8 mouse cellular contexts compared by ENCODE assay signal in the genomic region with DNA sequence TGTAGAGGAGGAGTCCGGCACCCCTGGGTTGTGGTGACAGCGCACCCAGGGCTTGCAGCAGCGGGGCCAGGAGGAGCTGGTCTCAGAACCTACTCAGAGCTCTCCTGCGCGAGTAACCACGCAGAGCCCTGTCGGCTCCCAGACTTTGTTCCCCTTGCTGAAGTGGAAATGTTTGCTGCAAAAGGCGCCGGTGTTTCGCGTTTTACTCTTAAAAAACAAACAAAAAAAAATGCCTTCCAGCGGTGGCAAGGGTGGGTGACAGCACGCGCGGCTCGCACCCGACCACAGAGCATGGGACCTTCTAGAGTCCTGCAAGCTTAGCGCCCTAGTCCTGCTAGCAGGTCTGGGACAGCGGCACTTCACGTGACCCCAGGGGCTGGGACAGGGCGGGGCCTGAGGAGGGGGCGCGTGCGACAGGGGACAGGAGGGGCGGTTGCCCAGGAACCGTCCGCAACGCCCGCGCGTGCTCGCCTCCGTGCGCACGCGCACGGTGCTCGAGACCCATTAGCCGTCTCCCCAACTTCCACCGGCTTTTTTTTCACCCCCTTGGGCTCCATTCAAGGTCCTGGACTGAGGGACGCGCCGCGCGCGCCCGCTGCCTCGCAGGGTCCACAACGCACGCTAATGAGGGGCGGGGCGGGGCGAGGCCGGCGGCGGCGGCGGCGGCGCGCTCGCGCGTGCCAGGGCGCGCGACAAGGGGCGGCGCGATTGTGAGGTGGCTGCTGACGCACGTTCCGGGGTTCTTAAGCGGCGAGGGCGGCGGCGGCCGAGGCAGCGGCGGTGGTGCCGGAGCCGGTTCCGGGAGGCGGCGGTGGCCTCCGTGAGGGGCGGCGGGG. TPM values are rescaled to one million over a fixed set of nuclear protein-coding genes. Genes with fewer than 3 reads are reported as not detected.
DNase-seq lines count a peak whose midpoint lies in the region; ATAC-seq and TF ChIP-seq lines count a peak whose summit lies in the region.

Cpeb2 (plus strand) TSS at position 691 of the 836 bp plus-strand sequence.

- peaks cover 17% of the 10 kb centered on the region for H3K4me1 ChIP-seq in forebrain, embryonic 10.5 days
- H3K4me1 ChIP-seq in heart, embryonic 15.5 days (replicated peaks) = no peaks in the 10 kb centered on the region; the same call in 1 of the 2 replicates
- H3K4me1 ChIP-seq in liver, embryonic 14.5 days (replicated peaks; ENCODE audit: control insufficient read depth in 2 of 2, insufficient read depth in 2 of 2, low read length in 1 of 2) = no peaks in the 10 kb centered on the region; a peak in 1 of 4 replicates
- no peaks in the 10 kb centered on the region for H3K4me1 ChIP-seq in neural tube, embryonic 11.5 days (ENCODE audit: control insufficient read depth, insufficient read depth, low read length)
- no peaks in the 10 kb centered on the region for H3K4me1 ChIP-seq in stomach, postnatal 0 days (replicated peaks; ENCODE audit: control insufficient read depth, insufficient read depth)

- peak; percentile 100 for TF ChIP-seq POLR2A in brain, embryonic 14.5 days (IDR thresholded peaks at IDR 0.05; ENCODE audit: borderline replicate concordance, extremely low read depth, insufficient read depth, insufficient read length, poor library complexity, severe bottlenecking)

- peak; percentile 91 for DNase-seq in CD4-positive helper T cell, adult 2 months (ENCODE audit: low read depth, low spot score)
- peak; percentile 97 for DNase-seq in brain, embryonic 14.5 days (ENCODE audit: low read depth)
- peak; percentile 89 for DNase-seq in forebrain, embryonic 10.5 days (ENCODE audit: extremely low spot score, low spot score)
- DNase-seq in kidney, postnatal 25 days = peak; percentile 96 to 98
- peak; percentile 55 to 60 (median 60) for DNase-seq in liver, embryonic 14.5 days (ENCODE audit: low read depth in 3 of 3, low spot score in 3 of 3)
- peak; percentile 95 for DNase-seq in neural tube, embryonic 11.5 days (ENCODE audit: low spot score)
- peak; percentile 96 for DNase-seq in stomach, postnatal 0 days (ENCODE audit: low spot score)

- no peaks in the 10 kb centered on the region for H3K36me3 ChIP-seq in forebrain, embryonic 10.5 days (replicated peaks)
- no peaks in the 10 kb centered on the region for H3K36me3 ChIP-seq in heart, embryonic 15.5 days
- H3K36me3 ChIP-seq in liver, embryonic 14.5 days (replicated peaks; ENCODE audit: control insufficient read depth, insufficient read depth, low read depth) = no peaks in the 10 kb centered on the region
- H3K36me3 ChIP-seq in neural tube, embryonic 11.5 days (ENCODE audit: control insufficient read depth, insufficient read depth, low read length) = no peaks in the 10 kb centered on the region
- no peaks in the 10 kb centered on the region for H3K36me3 ChIP-seq in stomach, postnatal 0 days (ENCODE audit: control insufficient read depth, insufficient read depth, low read length)

- peak within 1 kb of the TSS; percentile 93 for H3K27ac ChIP-seq in forebrain, embryonic 10.5 days
- H3K27ac ChIP-seq in heart, embryonic 15.5 days = peak within 1 kb of the TSS; percentile 99
- peak within 1 kb of the TSS; percentile 75 for H3K27ac ChIP-seq in liver, embryonic 14.5 days
- peak within 1 kb of the TSS; percentile 96 for H3K27ac ChIP-seq in neural tube, embryonic 11.5 days (ENCODE audit: low read depth, low read length)
- peak within 1 kb of the TSS; percentile 99 for H3K27ac ChIP-seq in stomach, postnatal 0 days (replicated peaks)

- H3K9me3 ChIP-seq in forebrain, embryonic 10.5 days = no peaks in the 10 kb centered on the region
- H3K9me3 ChIP-seq in heart, embryonic 15.5 days (replicated peaks) = no peaks in the 10 kb centered on the region
- H3K9me3 ChIP-seq in liver, embryonic 14.5 days (ENCODE audit: control insufficient read depth, low read length) = no peaks in the 10 kb centered on the region
- no peaks in the 10 kb centered on the region for H3K9me3 ChIP-seq in neural tube, embryonic 11.5 days (ENCODE audit: control insufficient read depth, low read length)
- no peaks in the 10 kb centered on the region for H3K9me3 ChIP-seq in stomach, postnatal 0 days (ENCODE audit: control insufficient read depth, low read length)

- no peak for TF ChIP-seq EP300 in liver, embryonic 14.5 days (IDR thresholded peaks at IDR 0.05; ENCODE audit: low read depth)
- TF ChIP-seq EP300 in stomach, postnatal 0 days (optimal IDR thresholded peaks at IDR 0.05) = no peak

- ATAC-seq in heart, embryonic 15.5 days (replicated peaks; ENCODE audit: insufficient number of reproducible peaks, insufficient read depth, low FRiP score, low read depth) = peak; percentile 94
- ATAC-seq in liver, embryonic 14.5 days (ENCODE audit: insufficient read depth) = peak; percentile 77
- peak; percentile 92 for ATAC-seq in neural tube, embryonic 11.5 days (ENCODE audit: insufficient read depth, low FRiP score, low TSS enrichment)
- ATAC-seq in stomach, postnatal 0 days (ENCODE audit: low FRiP score, low TSS enrichment) = peak; percentile 89

- WGBS in forebrain, embryonic 10.5 days = under 1% methylated on average over 89 of the region's 89 CpGs
- WGBS in heart, embryonic 15.5 days = under 1% methylated on average over 89 of the region's 89 CpGs
- under 1% methylated on average over 54 of the region's 89 CpGs for WGBS in liver, embryonic 14.5 days (ENCODE audit: insufficient replicate concordance)
- under 1% methylated on average over 85 of the region's 89 CpGs for WGBS in neural tube, embryonic 11.5 days
- under 1% methylated on average over 79 of the region's 89 CpGs for WGBS in stomach, postnatal 0 days

- no peak for TF ChIP-seq CTCF in brain, embryonic 14.5 days (IDR thresholded peaks at IDR 0.05; ENCODE audit: borderline replicate concordance, extremely low read depth, insufficient read depth, insufficient read length)
- no peak for TF ChIP-seq CTCF in liver, embryonic 14.5 days (IDR thresholded peaks at IDR 0.05; ENCODE audit: low read depth)
- TF ChIP-seq CTCF in stomach, postnatal 0 days (IDR thresholded peaks at IDR 0.05; ENCODE audit: low read depth) = no peak; the same call in 1 of the 2 replicates

- peak within 1 kb of the TSS; percentile 100 for H3K9ac ChIP-seq in heart, embryonic 15.5 days
- peak within 1 kb of the TSS; percentile 69 for H3K9ac ChIP-seq in liver, embryonic 14.5 days (replicated peaks)
- H3K9ac ChIP-seq in neural tube, embryonic 11.5 days (ENCODE audit: low read length) = peak within 1 kb of the TSS; percentile 90
- H3K9ac ChIP-seq in stomach, postnatal 0 days (ENCODE audit: low read length) = peak within 1 kb of the TSS; percentile 96

- H3K4me2 ChIP-seq in heart, embryonic 15.5 days = peak within 1 kb of the TSS; percentile 75
- H3K4me2 ChIP-seq in liver, embryonic 14.5 days (ENCODE audit: low read depth) = peak within 1 kb of the TSS; percentile 83
- peak within 1 kb of the TSS; percentile 86 for H3K4me2 ChIP-seq in neural tube, embryonic 11.5 days (ENCODE audit: low read depth)
- H3K4me2 ChIP-seq in stomach, postnatal 0 days (replicated peaks; ENCODE audit: low read depth) = peak within 1 kb of the TSS; percentile 85

- H3K4me3 ChIP-seq in forebrain, embryonic 10.5 days = peak within 1 kb of the TSS; percentile 81
- peak within 1 kb of the TSS; percentile 99 for H3K4me3 ChIP-seq in heart, embryonic 15.5 days
- peak within 1 kb of the TSS; percentile 58 to 76 for H3K4me3 ChIP-seq in liver, embryonic 14.5 days (ENCODE audit: insufficient read depth in 1 of 2, low read depth in 2 of 2, low read length in 2 of 2)
- H3K4me3 ChIP-seq in neural tube, embryonic 11.5 days (ENCODE audit: low read depth, low read length) = peak within 1 kb of the TSS; percentile 89
- H3K4me3 ChIP-seq in stomach, postnatal 0 days (ENCODE audit: low read depth, low read length) = peak within 1 kb of the TSS; percentile 93

- H3K27me3 ChIP-seq in forebrain, embryonic 10.5 days (ENCODE audit: poor library complexity, severe bottlenecking) = peaks cover 47% of the 10 kb centered on the region
- H3K27me3 ChIP-seq in heart, embryonic 15.5 days = no peaks in the 10 kb centered on the region
- H3K27me3 ChIP-seq in liver, embryonic 14.5 days (ENCODE audit: control insufficient read depth, insufficient read depth, low read length) = peaks cover 38% of the 10 kb centered on the region
- no peaks in the 10 kb centered on the region for H3K27me3 ChIP-seq in neural tube, embryonic 11.5 days (ENCODE audit: control insufficient read depth, insufficient read depth, low read length)
- H3K27me3 ChIP-seq in stomach, postnatal 0 days (ENCODE audit: control insufficient read depth, insufficient read depth, low read length) = no peaks in the 10 kb centered on the region

RNA-seq across cellular contexts. Expression of gene Cpeb2, which starts in this region (rescaled TPM):
- 22.5 and 36.3 TPM in 2 replicates for polyA plus RNA-seq in brain, embryonic 14.5 days (2012; rRNA removed)
- 0.69 and 1.1 TPM in 2 replicates for polyA plus RNA-seq in forebrain, embryonic 10.5 days (2016; fragmentation: Nextera tagmentation; extraction: Ambion mirVana)
- polyA plus RNA-seq in heart, embryonic 15.5 days (2015; fragmentation: Nextera tagmentation; extraction: Ambion mirVana) = 4.0 and 5.2 TPM in 2 replicates
- polyA plus RNA-seq in liver, embryonic 14.5 days (2012; rRNA removed) = 0.97 and 1.1 TPM in 2 replicates
- polyA plus RNA-seq in liver, embryonic 14.5 days (2014; fragmentation: Nextera tagmentation; extraction: Ambion mirVana) = 0.82 and 0.86 TPM in 2 replicates
- polyA plus RNA-seq in neural tube, embryonic 11.5 days (2014; fragmentation: Nextera tagmentation; extraction: Ambion mirVana) = 5.2 and 6.9 TPM in 2 replicates
- polyA plus RNA-seq in stomach, postnatal 0 days (2015; fragmentation: Nextera tagmentation; extraction: Ambion mirVana) = 7.2 and 7.3 TPM in 2 replicates

Comparison
In these comparisons a context has a peak if more than half of its experiments do, and no peak if none do; other contexts are left out.
1. Peak in every context shown above with its lines: DNase-seq, ATAC-seq, H3K4me3 ChIP-seq and H3K27ac ChIP-seq.